Mouse (Mus musculus) cerebellum, adult (tissue): ENCODE data around the gene Ubash3b.

Experiments
- ATAC-seq: cut with Nextera tagmentation; 2 replicates; pipeline ENCODE4 v1.9.2; 2017; ENCODE audit warnings: mild to moderate bottlenecking, moderate library complexity, mixed read lengths; ENCODE audit not compliant: insufficient number of reproducible peaks, low FRiP score, low TSS enrichment

The Ubash3b gene

GRCm38 (mm10) chr9:41061446-41061845 lies 100.1 kb downstream of the Ubash3b start:
- no peak for ATAC-seq

GRCm38 (mm10) chr9:41060617-41061016 lies 100.9 kb downstream of the Ubash3b start:
- no peak for ATAC-seq

DNA sequence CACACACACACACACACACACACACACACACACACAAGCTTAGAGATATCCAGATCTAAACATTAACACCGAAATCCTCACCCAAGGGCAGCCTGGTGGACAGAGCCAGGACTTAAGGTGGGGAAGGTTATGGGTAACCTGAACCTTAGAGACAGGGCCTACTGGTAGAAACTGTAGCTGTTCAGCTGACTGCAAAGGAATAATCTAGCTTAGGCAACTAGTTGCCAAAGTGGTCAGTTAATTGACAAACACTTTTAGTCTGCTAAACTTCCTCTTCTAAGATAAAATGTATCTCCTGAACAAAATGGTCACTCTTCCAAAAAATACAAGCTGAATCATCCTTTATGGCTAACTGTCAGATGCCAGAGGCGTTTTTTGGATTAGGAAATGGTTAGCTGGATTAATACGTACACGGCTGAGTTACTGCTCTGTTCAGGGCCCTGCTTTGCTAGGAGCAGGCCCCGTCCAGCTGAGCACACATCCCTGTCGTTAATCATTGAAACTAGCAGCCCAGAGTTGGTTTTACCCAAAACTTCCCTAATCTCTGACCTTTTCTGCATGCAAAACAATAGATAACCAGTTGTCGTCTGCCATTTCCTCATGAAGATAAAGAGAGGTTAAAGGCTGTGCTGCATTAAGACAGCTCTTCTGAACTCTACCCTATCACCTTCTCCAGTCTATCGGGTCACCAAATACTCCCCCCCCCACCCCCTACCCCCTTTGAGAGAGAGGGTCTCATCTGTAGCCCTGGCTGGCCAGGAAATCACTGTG lies 102.5 kb downstream of the Ubash3b start:
- no peak for ATAC-seq

- peak; percentile 77 for ATAC-seq
Measured at GRCm38 (mm10) chr9:41054166-41054565, 107.3 kb downstream of the Ubash3b start.

DNA sequence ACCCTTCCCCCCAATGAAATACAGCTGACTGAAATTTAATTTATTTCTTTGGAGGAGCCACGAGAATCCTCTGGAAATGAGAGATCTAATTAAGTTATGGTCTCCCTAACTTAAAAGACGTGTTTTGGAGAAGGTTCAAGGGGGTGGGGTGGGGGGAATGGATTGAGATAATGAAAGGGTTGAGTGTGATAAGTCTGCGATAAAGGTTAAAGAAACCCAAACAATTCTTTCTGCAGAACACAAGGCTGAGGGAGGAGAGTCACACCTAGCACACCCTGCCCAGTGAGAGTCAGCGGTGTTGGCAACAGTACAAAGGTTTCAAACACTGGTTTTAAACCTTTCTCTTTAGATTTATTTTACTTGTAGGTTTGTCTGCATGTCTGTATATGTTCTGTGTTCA lies 108.0 kb downstream of the Ubash3b start:
- no peak for ATAC-seq

GRCm38 (mm10) chr9:41051080-41051932 lies 110.2 kb downstream of the Ubash3b start:
- no peak for ATAC-seq

- ATAC-seq: no peak
Measured at GRCm38 (mm10) chr9:41050331-41051079, 111.0 kb downstream of the Ubash3b start.

GRCm38 (mm10) chr9:41049282-41049681 lies 112.2 kb downstream of the Ubash3b start:
- ATAC-seq: no peak

GRCm38 (mm10) chr9:41048820-41049219 lies 112.7 kb downstream of the Ubash3b start:
- no peak for ATAC-seq

- ATAC-seq: no peak
Measured at GRCm38 (mm10) chr9:41048216-41048615, 113.3 kb downstream of the Ubash3b start.

DNA sequence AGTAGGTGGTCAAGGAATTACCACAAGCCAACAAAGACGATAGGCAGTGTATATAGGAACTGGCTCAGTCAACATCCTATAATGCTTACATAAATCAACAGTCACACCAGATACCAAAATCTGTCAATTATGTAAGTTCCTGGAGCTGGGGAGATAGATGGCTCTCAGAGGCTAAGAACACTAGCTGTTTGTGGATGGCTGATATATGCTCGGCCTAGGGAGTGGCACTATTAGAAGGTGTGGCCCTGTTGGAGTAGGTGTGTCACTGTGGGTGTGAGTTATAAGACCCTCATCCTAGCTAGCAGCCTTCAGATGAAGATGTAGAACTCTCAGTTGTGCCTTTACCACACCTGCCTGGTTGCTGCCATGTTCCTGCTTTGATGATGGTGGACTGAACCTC lies 113.8 kb downstream of the Ubash3b start:
- no peak for ATAC-seq

- 0 out of 2 replicates have a peak, but pooled peaks have one; percentile 57 for ATAC-seq
Measured at GRCm38 (mm10) chr9:41044626-41045025, 116.9 kb downstream of the Ubash3b start.

GRCm38 (mm10) chr9:41043641-41044040 lies 117.9 kb downstream of the Ubash3b start:
- ATAC-seq: 0 out of 2 replicates have a peak, but pooled peaks have one; percentile 53

GRCm38 (mm10) chr9:41041404-41041803 lies 120.1 kb downstream of the Ubash3b start:
- ATAC-seq: no peak

DNA sequence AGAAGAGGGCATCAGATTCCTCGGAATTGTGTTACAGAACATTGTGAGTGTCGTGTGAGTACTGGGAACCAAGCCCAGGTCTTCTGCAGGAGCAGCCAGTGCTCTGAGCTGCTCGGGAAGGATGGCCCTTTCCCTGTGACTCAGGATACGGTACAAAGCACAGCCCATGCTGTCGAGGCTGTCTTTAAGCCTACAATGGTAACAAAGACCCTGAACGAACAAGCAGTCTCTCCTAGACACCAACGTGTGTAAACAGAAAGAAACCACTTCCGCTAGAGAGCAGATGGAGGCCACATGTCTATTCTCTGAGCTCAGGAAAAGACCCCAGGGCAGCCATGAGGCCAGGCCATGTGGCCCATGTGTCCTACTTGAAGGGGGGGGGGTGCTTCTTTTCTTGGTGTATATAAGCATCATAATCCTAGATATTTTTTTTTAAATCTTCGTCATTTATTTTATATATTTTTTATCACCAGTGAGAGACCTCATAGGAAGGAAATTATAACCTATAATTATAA lies 123.3 kb downstream of the Ubash3b start:
- no peak for ATAC-seq

- ATAC-seq: no peak
Measured at GRCm38 (mm10) chr9:41031590-41032489, 129.7 kb downstream of the Ubash3b start.

DNA sequence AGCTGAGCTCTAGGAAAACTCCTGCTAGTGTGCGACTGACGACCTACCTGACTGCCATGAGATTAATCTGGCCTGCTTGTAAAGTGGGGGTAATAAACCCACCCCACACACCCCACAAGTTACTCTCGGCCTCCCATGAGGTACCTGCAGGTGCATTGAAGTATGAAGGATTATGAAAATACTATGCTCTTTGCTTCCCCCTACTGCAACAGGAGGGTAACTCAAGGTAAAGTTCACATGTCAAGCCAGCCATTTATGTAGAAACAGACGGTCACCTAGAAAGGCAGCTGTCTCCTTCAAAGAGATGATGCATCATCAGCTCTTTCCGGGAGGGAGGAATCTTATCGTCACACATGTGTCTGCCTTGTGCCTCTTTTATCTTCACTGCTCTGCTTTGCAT lies 131.7 kb downstream of the Ubash3b start:
- ATAC-seq: no peak

DNA sequence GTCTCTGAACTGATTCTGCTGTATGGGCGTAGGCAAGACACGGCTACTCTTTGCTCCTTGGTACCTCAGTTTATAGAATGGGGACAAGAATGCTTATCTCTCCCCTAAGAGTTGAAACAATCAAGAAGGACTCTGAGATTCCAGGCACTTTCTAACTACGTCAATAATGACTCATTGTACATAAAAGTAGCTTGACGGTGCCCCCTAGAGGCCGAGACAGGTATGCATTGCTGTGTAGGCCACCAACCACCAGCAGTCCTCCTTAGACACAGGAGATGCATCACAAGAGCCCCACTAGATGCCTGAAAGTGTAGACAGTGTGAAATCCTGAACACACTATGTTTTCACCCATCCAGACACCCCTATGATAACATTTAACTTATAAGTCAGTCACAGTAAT lies 133.0 kb downstream of the Ubash3b start:
- no peak for ATAC-seq

GRCm38 (mm10) chr9:41021690-41022089 lies 139.8 kb downstream of the Ubash3b start:
- ATAC-seq: no peak
